Mouse (Mus musculus): ENCODE data around the gene Grin3b.

DNA sequence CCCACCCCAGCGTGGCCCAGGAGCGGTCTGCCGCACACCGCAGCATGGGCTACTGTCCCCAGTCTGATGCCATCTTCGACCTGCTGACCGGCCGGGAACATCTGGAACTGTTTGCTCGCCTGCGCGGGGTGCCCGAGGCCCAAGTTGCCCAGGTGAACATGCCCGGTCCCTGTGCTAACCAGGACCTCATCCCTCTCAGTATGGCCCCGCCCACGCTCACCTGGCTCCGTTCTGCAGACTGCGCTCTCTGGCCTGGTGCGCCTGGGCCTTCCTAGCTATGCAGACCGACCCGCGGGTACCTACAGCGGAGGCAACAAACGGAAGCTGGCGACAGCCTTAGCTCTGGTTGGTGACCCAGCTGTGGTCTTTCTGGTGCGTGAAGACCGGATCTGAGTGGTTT lies 43.1 kb downstream of the Grin3b start:
- no peak for TF ChIP-seq POLR2A (IDR thresholded peaks at IDR 0.05; ENCODE audit: borderline replicate concordance, extremely low read depth, low read depth, low read length)
- no peak for TF ChIP-seq CTCF (IDR thresholded peaks at IDR 0.05; ENCODE audit: insufficient read depth, low read length)
